ENCODE assay signal across 8 mouse cellular contexts in the genomic region with DNA sequence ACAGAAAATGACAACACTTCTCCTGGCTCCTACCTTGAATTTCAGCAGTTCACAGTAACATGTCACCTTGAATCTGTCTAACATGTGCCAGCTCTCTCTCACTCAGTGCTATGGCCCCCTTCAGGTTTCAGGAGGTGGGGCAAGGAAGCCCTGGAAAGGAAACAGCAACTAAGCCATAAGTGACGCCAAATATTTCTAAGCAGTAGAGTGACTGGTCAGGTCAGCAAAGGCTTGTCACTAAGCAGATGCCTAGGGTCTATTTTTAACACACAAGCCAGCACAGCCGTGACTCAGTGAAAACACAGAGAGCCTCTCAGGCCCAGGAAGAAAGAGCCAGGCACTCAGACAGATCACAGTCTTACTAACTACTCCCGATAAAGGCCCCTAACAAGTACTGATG. TPM values are rescaled to one million over a fixed set of nuclear protein-coding genes. Genes with fewer than 3 reads are reported as not detected.
DNase-seq lines count a peak whose midpoint lies in the region; ATAC-seq lines count a peak whose summit lies in the region.

No protein-coding gene starts in this region.

- H3K9ac ChIP-seq in neural tube, embryonic 15.5 days (replicated peaks): no peak overlapping the region

- no peak for ATAC-seq in neural tube, embryonic 15.5 days (ENCODE audit: low FRiP score)

- 21% methylated on average over 3 of the region's 3 CpGs for WGBS in heart, embryonic 10.5 days
- 81% methylated on average over 3 of the region's 3 CpGs for WGBS in neural tube, embryonic 15.5 days

- H3K27ac ChIP-seq in heart, embryonic 10.5 days: peak overlapping the region; percentile 84
- H3K27ac ChIP-seq in neural tube, embryonic 15.5 days (replicated peaks): no peak overlapping the region

- H3K27me3 ChIP-seq in heart, embryonic 10.5 days (ENCODE audit: insufficient read depth, poor library complexity, severe bottlenecking): no peaks in the 10 kb centered on the region
- H3K27me3 ChIP-seq in neural tube, embryonic 15.5 days (replicated peaks): no peaks in the 10 kb centered on the region

- DNase-seq in kidney, adult 11 months: peak; percentile 7
- no peak for DNase-seq in kidney, postnatal 14 days
- peak; percentile 41 for DNase-seq in adipocyte (ENCODE audit: low spot score)
- DNase-seq in heart, embryonic 10.5 days (ENCODE audit: low spot score): peak; percentile 90
- peak; percentile 7 for DNase-seq in lung, postnatal 14 days
- no peak for DNase-seq in yolk sac, embryonic 10.5 days (ENCODE audit: low spot score)
- no peak for DNase-seq in layer of hippocampus, adult 9-10 months (ENCODE audit: low spot score)

- H3K4me1 ChIP-seq in heart, embryonic 10.5 days: peaks cover 43% of the 10 kb centered on the region
- H3K4me1 ChIP-seq in neural tube, embryonic 15.5 days: no peaks in the 10 kb centered on the region

- H3K9me3 ChIP-seq in heart, embryonic 10.5 days: no peaks in the 10 kb centered on the region
- no peaks in the 10 kb centered on the region for H3K9me3 ChIP-seq in neural tube, embryonic 15.5 days (replicated peaks)

- H3K4me3 ChIP-seq in heart, embryonic 10.5 days: peak overlapping the region; percentile 27; the same call in 1 of the 2 replicates
- H3K4me3 ChIP-seq in neural tube, embryonic 15.5 days (replicated peaks): no peak overlapping the region

- H3K4me2 ChIP-seq in neural tube, embryonic 15.5 days: no peak overlapping the region

- H3K36me3 ChIP-seq in heart, embryonic 10.5 days: peaks cover 22% of the 10 kb centered on the region; the same call in 1 of the 2 replicates
- peaks cover 6% of the 10 kb centered on the region; the same call in 1 of the 2 replicates for H3K36me3 ChIP-seq in neural tube, embryonic 15.5 days

RNA-seq across cellular contexts. Expression of a gene that starts 6.6 kb away (rescaled TPM):
- polyA plus RNA-seq in heart, embryonic 10.5 days (2016; fragmentation: Nextera tagmentation; extraction: Ambion mirVana): 20.5 and 31.8 TPM in 2 replicates
- 14.4 and 14.7 TPM in 2 replicates for polyA plus RNA-seq in neural tube, embryonic 15.5 days (2015; fragmentation: Nextera tagmentation; extraction: Ambion mirVana)

RNA-seq across cellular contexts. Expression of a gene that starts 16.7 kb away (rescaled TPM):
- 0.06 TPM in 1 of 2 replicates, not detected in the other for polyA plus RNA-seq in heart, embryonic 10.5 days (2016; fragmentation: Nextera tagmentation; extraction: Ambion mirVana)
- 0.06 and 0.08 TPM in 2 replicates for polyA plus RNA-seq in neural tube, embryonic 15.5 days (2015; fragmentation: Nextera tagmentation; extraction: Ambion mirVana)

RNA-seq across cellular contexts. Expression of a gene that starts 38.8 kb away (rescaled TPM):
- 0.09 and 0.26 TPM in 2 replicates for polyA plus RNA-seq in heart, embryonic 10.5 days (2016; fragmentation: Nextera tagmentation; extraction: Ambion mirVana)
- 1.3 TPM in 1 of 2 replicates, not detected in the other for polyA plus RNA-seq in neural tube, embryonic 15.5 days (2015; fragmentation: Nextera tagmentation; extraction: Ambion mirVana)

Comparison
In these comparisons a context has a peak if more than half of its experiments do, and no peak if none do; other contexts are left out.
1. DNase-seq: peak in kidney, adult 11 months (single experiment), adipocyte (single experiment), heart, embryonic 10.5 days (single experiment) and lung, postnatal 14 days (single experiment); none in kidney, postnatal 14 days (single experiment), yolk sac, embryonic 10.5 days (single experiment) and layer of hippocampus, adult 9-10 months (single experiment).